Mouse (Mus musculus) MEL (cell line): ENCODE measurements around the gene Nfatc2ip. TPM values are rescaled to one million over a fixed set of nuclear protein-coding genes. Genes with fewer than 3 reads are reported as not detected.
A peak's percentile ranks its signal among the peaks of the same experiment; 100 is the strongest.

Source experiments
- DNase-seq: peaks from one replicate; pipeline ENCODE4 v3.0.0; 2011; ENCODE audit warnings: low read depth, low spot score
- H3K27ac ChIP-seq: 2 replicates; pipeline ENCODE4 v1.5.1; 2012; ENCODE audit warnings: low read depth, mild to moderate bottlenecking, control low read depth, low read length, moderate library complexity; ENCODE audit not compliant: control insufficient read depth
- H3K27me3 ChIP-seq, 2 experiments: fragments of 150-350 bp in 1 of 2; sonication (generic) in 1 of 2; 2 replicates each; pipeline ENCODE4 v1.6.1; 2012; ENCODE audit warnings: low read length in 2 of 2, mild to moderate bottlenecking in 2 of 2, improper control_type of control experiment in 1 of 2, moderate library complexity in 1 of 2; ENCODE audit not compliant: insufficient read depth in 2 of 2, control insufficient read depth in 1 of 2
- H3K36me3 ChIP-seq, 2 experiments: 2 replicates each; pipeline ENCODE4 v1.6.1; 2012 to 2014; ENCODE audit warnings: low read length in 2 of 2, improper control_type of control experiment in 1 of 2, inconsistent platforms in 1 of 2, mild to moderate bottlenecking in 1 of 2; ENCODE audit not compliant: insufficient read depth in 2 of 2, control insufficient read depth in 1 of 2
- H3K4me1 ChIP-seq, 2 experiments: fragments of 150-350 bp in 1 of 2; sonication (generic) in 1 of 2; 2 replicates each; pipeline ENCODE4 v1.6.1; 2012; ENCODE audit warnings: low read length in 2 of 2, improper control_type of control experiment in 1 of 2, mild to moderate bottlenecking in 1 of 2; ENCODE audit not compliant: insufficient read depth in 2 of 2, control insufficient read depth in 1 of 2
- H3K4me3 ChIP-seq, 2 experiments: fragments of 150-350 bp in 1 of 2; sonication (generic) in 1 of 2; 2 replicates each; pipeline ENCODE4 v1.5.1; 2012; ENCODE audit warnings: low read depth in 2 of 2, low read length in 2 of 2, mild to moderate bottlenecking in 2 of 2, moderate library complexity in 2 of 2, control low read depth in 1 of 2, improper control_type of control experiment in 1 of 2; ENCODE audit not compliant: control insufficient read depth in 1 of 2, insufficient read depth in 1 of 2
- H3K79me2 ChIP-seq: 2 replicates; pipeline ENCODE4 v1.6.1; 2012; ENCODE audit warnings: mild to moderate bottlenecking, low read length, moderate library complexity; ENCODE audit not compliant: control insufficient read depth, poor library complexity, insufficient read depth
- H3K9ac ChIP-seq: 2 replicates; pipeline ENCODE4 v1.6.1; 2012; ENCODE audit warnings: low read depth, mild to moderate bottlenecking, control low read depth, low read length, moderate library complexity; ENCODE audit not compliant: control insufficient read depth, poor library complexity, severe bottlenecking
- H3K9me3 ChIP-seq: fragments of 150-350 bp; sonication (generic); replicated peaks from 2 replicates; pipeline ENCODE4 v1.6.1; 2012; ENCODE audit warnings: mild to moderate bottlenecking, low read length, improper control_type of control experiment, moderate library complexity; ENCODE audit not compliant: insufficient read depth
- BHLHE40 ChIP-seq: IDR thresholded peaks from 2 replicates; pipeline ENCODE4 v1.6.1; 2012; ENCODE audit warnings: low read depth, mild to moderate bottlenecking, inconsistent platforms, low read length, improper control_type of control experiment, borderline replicate concordance
- CTCF ChIP-seq, 3 experiments: IDR thresholded peaks in 2 of 3; conservative IDR thresholded peaks in 1 of 3; 2 replicates each; pipeline ENCODE4 v1.5.1; 2011 to 2012; ENCODE audit warnings: low read length in 3 of 3, low read depth in 2 of 3, mild to moderate bottlenecking in 2 of 3, improper control_type of control experiment in 1 of 3, inconsistent platforms in 1 of 3, mixed read lengths in 1 of 3, moderate library complexity in 1 of 3; ENCODE audit not compliant: control insufficient read depth in 1 of 3, insufficient read depth in 1 of 3, poor library complexity in 1 of 3, severe bottlenecking in 1 of 3
- EP300 ChIP-seq, 2 experiments: IDR thresholded peaks; 2 replicates each; pipeline ENCODE4 v1.6.1; 2011; ENCODE audit warnings: improper control_type of control experiment in 2 of 2, low read length in 2 of 2, low read depth in 1 of 2, mild to moderate bottlenecking in 1 of 2
- ETS1 ChIP-seq: IDR thresholded peaks from 2 replicates; pipeline ENCODE4 v1.6.1; 2012; ENCODE audit warnings: low read depth, mild to moderate bottlenecking, inconsistent platforms, low read length, improper control_type of control experiment, moderate library complexity
- GABPA ChIP-seq: IDR thresholded peaks from 2 replicates; pipeline ENCODE4 v1.6.1; 2012; ENCODE audit warnings: low read depth, mild to moderate bottlenecking, inconsistent platforms, low read length, improper control_type of control experiment, moderate library complexity
- HCFC1 ChIP-seq: IDR thresholded peaks from 2 replicates; pipeline ENCODE4 v1.6.1; 2012; ENCODE audit warnings: low read depth, mild to moderate bottlenecking, inconsistent platforms, low read length, improper control_type of control experiment, moderate library complexity
- JUND ChIP-seq: IDR thresholded peaks from 2 replicates; pipeline ENCODE4 v1.6.1; 2011; ENCODE audit warnings: low read depth, mild to moderate bottlenecking, improper control_type of control experiment, low read length
- MAZ ChIP-seq: IDR thresholded peaks from 2 replicates; pipeline ENCODE4 v1.6.1; 2012; ENCODE audit warnings: low read depth, mild to moderate bottlenecking, inconsistent platforms, low read length, improper control_type of control experiment
- MEF2A ChIP-seq: IDR thresholded peaks from 2 replicates; pipeline ENCODE4 v1.6.1; 2014; ENCODE audit warnings: low read depth, mild to moderate bottlenecking, inconsistent platforms, low read length, improper control_type of control experiment; ENCODE audit not compliant: poor library complexity, insufficient replicate concordance, severe bottlenecking; ENCODE audit errors: extremely low read depth
- MYB ChIP-seq: IDR thresholded peaks from 2 replicates; pipeline ENCODE4 v1.6.1; 2011; ENCODE audit warnings: mild to moderate bottlenecking, low read depth, low read length, improper control_type of control experiment
- MYC ChIP-seq: IDR thresholded peaks from 2 replicates; pipeline ENCODE4 v1.6.1; 2011; ENCODE audit warnings: low read depth, mild to moderate bottlenecking, low read length, improper control_type of control experiment, moderate library complexity
- NELFE ChIP-seq: IDR thresholded peaks from 2 replicates; pipeline ENCODE4 v1.6.1; 2011; ENCODE audit warnings: low read depth, low read length, improper control_type of control experiment
- SIN3A ChIP-seq: IDR thresholded peaks from 2 replicates; pipeline ENCODE4 v1.6.1; 2012; ENCODE audit warnings: low read length, improper control_type of control experiment, inconsistent platforms
- SMC3 ChIP-seq: IDR thresholded peaks from 2 replicates; pipeline ENCODE4 v1.6.1; 2011; ENCODE audit warnings: low read depth, low read length, improper control_type of control experiment
- TAL1 ChIP-seq: IDR thresholded peaks from 2 replicates; pipeline ENCODE4 v1.6.1; 2012; ENCODE audit warnings: mild to moderate bottlenecking, inconsistent platforms, low read length, moderate library complexity, mixed read lengths
- TCF12 ChIP-seq: IDR thresholded peaks from 2 replicates; pipeline ENCODE4 v1.6.1; 2014; ENCODE audit warnings: low read depth, mild to moderate bottlenecking, inconsistent platforms, low read length, improper control_type of control experiment, moderate library complexity
- UBTF ChIP-seq: IDR thresholded peaks from 2 replicates; pipeline ENCODE4 v1.6.1; 2012; ENCODE audit warnings: low read depth, mild to moderate bottlenecking, inconsistent platforms, low read length, improper control_type of control experiment, moderate library complexity, borderline replicate concordance; ENCODE audit not compliant: insufficient read depth
- USF1 ChIP-seq: IDR thresholded peaks from 2 replicates; pipeline ENCODE4 v1.6.1; 2014; ENCODE audit warnings: low read depth, mild to moderate bottlenecking, inconsistent platforms, low read length, improper control_type of control experiment, moderate library complexity
- polyA plus RNA-seq, 2 experiments: library from polyadenylated mRNA; stranded (reverse) in 1 of 2; unstranded in 1 of 2; fragments of >175 nt in 1 of 2; fragments of >200 nt in 1 of 2; gene quantifications; 2 replicates each; pipeline versions ENCODE4 v1.2.1 to v1.2.4; 2012; ENCODE audit warnings: low replicate concordance in 2 of 2, low read depth in 1 of 2; ENCODE audit not compliant: insufficient read length in 2 of 2, insufficient read depth in 1 of 2, missing spikeins in 1 of 2
- total RNA-seq: library from RNA; depleted of rRNA; stranded (reverse); fragments of 300-350 nt; gene quantifications from 2 replicates; pipeline ENCODE4 v1.2.3, GENCODE M21; 2012

Gene Nfatc2ip
- total and polyA plus RNA-seq, 3 experiments = 7.9 to 13.0 TPM; not detected in 1

DNA sequence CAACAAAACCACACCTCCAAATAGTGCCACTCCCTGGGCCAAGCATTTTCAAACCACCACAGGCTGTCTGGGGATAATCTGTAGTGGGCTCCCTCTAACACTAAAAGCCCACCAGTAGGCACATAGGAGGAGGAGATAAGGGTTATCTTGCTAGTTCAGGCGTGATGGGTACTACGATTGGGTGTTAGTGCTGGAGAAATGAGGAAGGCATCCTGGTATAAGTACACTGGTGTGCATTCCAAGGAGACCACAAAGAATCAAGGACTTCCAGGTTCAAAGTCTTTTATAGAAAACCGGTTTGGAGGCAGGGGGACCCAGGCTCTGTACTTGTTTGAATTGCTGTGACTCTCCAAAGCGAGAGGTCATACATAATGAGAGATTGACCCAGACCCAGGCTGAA lies 31.6 kb upstream of the Nfatc2ip start (continued):
- TF ChIP-seq TCF12 (peak; percentile 95), MYB (no peak), TAL1 (peak; percentile 91), CTCF (IDR thresholded peaks at IDR 0.05 in 2 of 3, conservative IDR thresholded peaks at IDR 0.05 in 1 of 3; ENCODE audit: control insufficient read depth in 1 of 3, insufficient read depth in 1 of 3, low read depth in 2 of 3, low read length in 3 of 3, poor library complexity in 1 of 3, severe bottlenecking in 1 of 3) (no peak), MEF2A (no peak), HCFC1 (0 out of 2 replicates have a peak, but pooled peaks have one; percentile 26), ETS1 (peak; percentile 64), UBTF (no peak), JUND (no peak)
- TF ChIP-seq, all 39 proteins: peak for 14

GRCm38 (mm10) chr7:126427323-126427860 lies 30.9 kb upstream of the Nfatc2ip start:
- Histone ChIP-seq H3K27me3 (no peaks in the 10 kb centered on the region), H3K9me3 (no peaks in the 10 kb centered on the region), H3K4me1 (peaks cover 0 to 6% of the 10 kb centered on the region in 2 experiments; a peak in 2 of 4 replicates), H3K4me3 (no peak overlapping the region), H3K36me3 (peaks cover 0 to 4% of the 10 kb centered on the region in 2 experiments; a peak in 2 of 4 replicates), H3K9ac (no peak overlapping the region), H3K79me2 (no peaks in the 10 kb centered on the region), H3K27ac (no peak overlapping the region)
- peak; percentile 18 for DNase-seq
- TF ChIP-seq TCF12 (no peak), USF1 (no peak), ETS1 (no peak), BHLHE40 (no peak), SIN3A (no peak), EP300 (IDR thresholded peaks at IDR 0.05; ENCODE audit: low read depth in 1 of 2, low read length in 2 of 2) (no peak), NELFE (no peak), GABPA (no peak)

- no peak overlapping the region for H3K4me3 ChIP-seq
- peaks cover 0 to 4% of the 10 kb centered on the region in 2 experiments; a peak in 2 of 4 replicates for H3K36me3 ChIP-seq
- peaks cover 0 to 3% of the 10 kb centered on the region in 2 experiments; a peak in 2 of 4 replicates for H3K4me1 ChIP-seq
- H3K9me3 ChIP-seq = no peaks in the 10 kb centered on the region
- no peaks in the 10 kb centered on the region for H3K27me3 ChIP-seq
- H3K9ac ChIP-seq = no peak overlapping the region
- no peak for DNase-seq
- no peaks in the 10 kb centered on the region for H3K79me2 ChIP-seq
- no peak for TF ChIP-seq USF1
- TF ChIP-seq MYC = no peak
- no peak for TF ChIP-seq MAZ
- TF ChIP-seq EP300 (IDR thresholded peaks at IDR 0.05; ENCODE audit: low read depth in 1 of 2, low read length in 2 of 2) = no peak
- TF ChIP-seq NELFE = no peak
- TF ChIP-seq SMC3 = no peak
- H3K27ac ChIP-seq = no peak overlapping the region
Observed at GRCm38 (mm10) chr7:126424161-126424560, 27.6 kb upstream of the Nfatc2ip start.
